Mouse (Mus musculus): ENCODE measurements at regions not wholly inside any gene's neighbourhood (a gene's known extent, or its start where the extent isn't known, plus 50 kb on each side); places are given as distances from the start of the nearest gene placed in this dataset.

DNA sequence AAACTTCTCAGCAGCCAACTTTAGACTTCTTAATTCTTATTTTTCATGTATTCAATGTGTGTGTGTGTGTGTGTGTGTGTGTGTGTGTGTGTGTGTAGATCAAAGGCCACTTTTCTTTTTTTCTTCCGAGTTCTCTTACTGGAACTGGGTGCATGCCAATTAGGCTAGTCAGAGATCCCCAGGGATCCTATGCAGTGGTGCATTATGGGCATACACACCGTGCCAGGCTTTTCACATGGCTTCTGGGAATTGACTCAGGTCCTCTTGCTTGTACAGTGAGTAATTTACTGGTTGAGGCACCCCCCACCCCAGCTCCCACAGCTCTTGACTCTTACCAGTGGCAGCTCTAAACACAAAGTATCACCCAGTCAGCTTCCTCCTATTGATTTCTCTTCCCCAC lies 189.3 kb upstream of the Tmtc4 start:
- no peak overlapping the region for H3K4me3 ChIP-seq (replicated peaks; ENCODE audit: low read length)
- no peaks in the 10 kb centered on the region for H3K9me3 ChIP-seq (replicated peaks; ENCODE audit: control insufficient read depth, low read length)
- no peaks in the 10 kb centered on the region for H3K36me3 ChIP-seq (ENCODE audit: control insufficient read depth, insufficient read depth, low read length)
- 53% methylated on average over 2 of the region's 2 CpGs for WGBS
- H3K9ac ChIP-seq (ENCODE audit: low read length) = no peak overlapping the region
- no peak for ATAC-seq (ENCODE audit: insufficient read depth, low FRiP score)
- H3K27ac ChIP-seq (ENCODE audit: low read length) = no peak overlapping the region
- H3K4me2 ChIP-seq (ENCODE audit: low read depth, low read length) = no peak overlapping the region
- H3K4me1 ChIP-seq (ENCODE audit: control insufficient read depth, insufficient read depth, low read length) = no peaks in the 10 kb centered on the region
- no peaks in the 10 kb centered on the region for H3K27me3 ChIP-seq (ENCODE audit: control insufficient read depth, insufficient read depth, low read length)

DNA sequence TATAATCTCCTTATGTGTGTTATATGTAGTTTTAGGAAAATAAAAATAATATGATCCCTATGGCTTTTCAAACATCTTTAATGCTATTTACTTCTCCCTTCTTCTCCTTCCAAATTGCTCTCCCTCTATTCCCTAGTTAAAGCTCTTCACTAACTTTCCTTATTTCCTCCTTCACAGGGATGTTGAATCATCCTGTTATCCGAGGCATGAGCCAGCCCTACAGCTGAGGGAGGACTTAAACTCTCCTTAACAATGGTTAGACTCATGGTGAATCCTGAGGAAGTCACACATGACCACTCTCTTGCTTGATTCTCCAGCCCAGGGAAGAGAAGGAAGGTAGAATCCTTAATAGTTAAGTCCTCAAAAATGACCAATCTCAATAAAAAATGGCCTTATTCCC lies 188.0 kb upstream of the Tmtc4 start:
- H3K36me3 ChIP-seq (ENCODE audit: control insufficient read depth, insufficient read depth, low read length) = no peaks in the 10 kb centered on the region
- no peak overlapping the region for H3K9ac ChIP-seq (ENCODE audit: low read length)
- ATAC-seq (ENCODE audit: insufficient read depth, low FRiP score) = no peak
- H3K27me3 ChIP-seq (ENCODE audit: control insufficient read depth, insufficient read depth, low read length) = no peaks in the 10 kb centered on the region
- H3K4me2 ChIP-seq (ENCODE audit: low read depth, low read length) = no peak overlapping the region
- no peaks in the 10 kb centered on the region for H3K4me1 ChIP-seq (ENCODE audit: control insufficient read depth, insufficient read depth, low read length)
- WGBS = 47% methylated on average over 1 of the region's 1 CpGs
- no peaks in the 10 kb centered on the region for H3K9me3 ChIP-seq (replicated peaks; ENCODE audit: control insufficient read depth, low read length)
- H3K27ac ChIP-seq (ENCODE audit: low read length) = no peak overlapping the region
- no peak overlapping the region for H3K4me3 ChIP-seq (replicated peaks; ENCODE audit: low read length)

DNA sequence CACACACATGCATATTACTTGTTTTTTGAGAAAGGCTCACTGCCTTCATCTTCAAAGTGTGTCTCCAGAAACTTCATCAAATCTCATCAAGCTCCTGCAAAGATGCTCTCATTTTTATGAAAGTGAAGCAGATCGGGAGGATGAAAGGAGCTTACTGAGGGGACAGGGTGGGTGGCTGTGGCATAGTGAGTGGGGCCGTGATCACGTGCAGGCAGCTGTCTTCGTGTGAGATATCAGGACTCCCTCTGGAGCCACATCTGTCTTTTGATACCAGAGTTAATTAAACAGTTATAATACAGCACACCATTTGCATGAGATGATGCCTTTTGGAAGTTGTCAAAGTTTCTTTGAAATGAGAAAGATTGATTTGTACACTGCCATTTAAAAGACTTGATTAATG lies 180.0 kb upstream of the Tmtc4 start:
- Histone ChIP-seq H3K27ac (ENCODE audit: low read length) (no peak overlapping the region), H3K4me1 (ENCODE audit: control insufficient read depth, insufficient read depth, low read length) (no peaks in the 10 kb centered on the region), H3K4me3 (replicated peaks; ENCODE audit: low read length) (no peak overlapping the region), H3K4me2 (ENCODE audit: low read depth, low read length) (no peak overlapping the region), H3K36me3 (ENCODE audit: control insufficient read depth, insufficient read depth, low read length) (no peaks in the 10 kb centered on the region), H3K9ac (ENCODE audit: low read length) (no peak overlapping the region), H3K27me3 (ENCODE audit: control insufficient read depth, insufficient read depth, low read length) (no peaks in the 10 kb centered on the region), H3K9me3 (replicated peaks; ENCODE audit: control insufficient read depth, low read length) (no peaks in the 10 kb centered on the region)
- WGBS = 70% methylated on average over 4 of the region's 4 CpGs
- no peak for ATAC-seq (ENCODE audit: insufficient read depth, low FRiP score)

DNA sequence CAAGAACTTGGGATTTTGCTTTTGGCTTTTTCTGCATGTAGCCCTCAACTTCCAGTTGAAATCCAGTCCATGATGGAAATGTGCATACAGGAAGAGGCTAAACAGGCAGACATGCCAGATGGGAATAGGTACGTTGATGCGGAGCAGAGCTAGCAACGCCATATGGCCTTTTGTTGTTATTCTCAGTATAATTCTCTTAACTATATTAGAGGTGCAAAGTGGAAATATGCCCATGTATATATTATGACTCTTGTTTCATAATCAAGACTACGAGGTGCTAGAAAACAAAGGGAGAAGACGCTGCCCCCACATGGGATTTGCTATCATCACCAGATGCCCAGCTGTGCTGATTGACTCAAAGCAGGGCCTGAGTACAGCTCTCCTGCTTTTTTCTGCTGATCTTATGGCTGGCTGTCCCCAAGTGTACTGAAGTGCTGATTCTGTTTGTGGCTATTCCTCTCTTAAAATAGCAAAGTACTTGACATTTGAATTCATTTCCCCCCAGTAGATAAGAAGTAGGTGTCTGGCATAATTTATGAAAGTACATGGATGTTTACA lies 159.7 kb upstream of the Tmtc4 start:
- no peak for ATAC-seq (ENCODE audit: insufficient read depth, low FRiP score)
- H3K27me3 ChIP-seq (ENCODE audit: control insufficient read depth, insufficient read depth, low read length) = no peaks in the 10 kb centered on the region
- no peaks in the 10 kb centered on the region for H3K4me1 ChIP-seq (ENCODE audit: control insufficient read depth, insufficient read depth, low read length)
- no peaks in the 10 kb centered on the region for H3K9me3 ChIP-seq (replicated peaks; ENCODE audit: control insufficient read depth, low read length)
- H3K36me3 ChIP-seq (ENCODE audit: control insufficient read depth, insufficient read depth, low read length) = no peaks in the 10 kb centered on the region
- no peak overlapping the region for H3K9ac ChIP-seq (ENCODE audit: low read length)
- no peak overlapping the region for H3K4me3 ChIP-seq (replicated peaks; ENCODE audit: low read length)
- 66% methylated on average over 5 of the region's 5 CpGs for WGBS
- H3K27ac ChIP-seq (ENCODE audit: low read length) = no peak overlapping the region
- no peak overlapping the region for H3K4me2 ChIP-seq (ENCODE audit: low read depth, low read length)

DNA sequence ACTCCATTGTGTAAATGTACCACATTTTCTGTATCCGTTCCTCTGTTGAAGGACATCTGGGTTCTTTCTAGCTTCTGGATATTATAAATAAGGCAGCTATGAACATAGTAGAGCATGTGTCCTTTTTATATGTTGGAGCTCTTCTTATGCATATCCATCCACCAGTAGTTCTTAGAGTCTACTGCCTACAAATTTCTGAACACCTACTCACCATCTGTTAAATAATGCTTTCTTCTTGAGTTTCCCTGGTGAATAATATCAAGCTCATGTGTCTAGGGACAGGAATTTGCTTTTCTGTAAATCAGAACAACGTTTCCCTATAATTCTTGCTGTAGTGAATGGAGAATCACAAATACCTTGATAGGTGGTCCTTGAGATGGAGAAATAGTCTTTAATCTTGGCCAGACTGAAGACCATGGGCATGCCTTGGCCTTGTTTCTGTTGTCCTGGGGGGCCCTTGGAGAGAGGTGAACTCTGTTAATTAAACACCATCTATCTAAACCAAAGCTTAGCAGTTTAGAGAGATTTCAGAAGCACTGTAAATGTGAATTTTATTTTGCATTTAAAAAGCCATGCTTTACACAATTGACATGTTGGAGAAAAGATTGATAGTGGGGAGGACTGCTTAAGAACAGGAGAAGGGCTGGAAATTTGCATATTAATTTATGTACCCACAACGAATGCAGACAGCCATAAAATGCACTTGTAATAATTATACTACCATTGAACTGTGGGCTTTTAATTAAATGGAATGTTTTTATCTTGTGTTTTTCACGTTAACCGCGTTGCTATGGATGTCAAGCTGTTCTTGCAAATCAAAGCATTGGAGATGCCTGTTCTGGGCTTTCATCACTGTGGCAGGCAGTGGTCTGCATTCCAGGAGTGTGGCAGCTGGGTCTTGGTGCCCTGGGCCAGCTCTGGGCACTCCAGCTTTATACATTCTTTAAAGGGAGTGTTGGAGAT lies 155.2 kb upstream of the Tmtc4 start:
- H3K9ac ChIP-seq (ENCODE audit: low read length) = no peak overlapping the region
- no peaks in the 10 kb centered on the region for H3K9me3 ChIP-seq (replicated peaks; ENCODE audit: control insufficient read depth, low read length)
- H3K4me2 ChIP-seq (ENCODE audit: low read depth, low read length) = no peak overlapping the region
- ATAC-seq (ENCODE audit: insufficient read depth, low FRiP score) = no peak
- no peaks in the 10 kb centered on the region for H3K4me1 ChIP-seq (ENCODE audit: control insufficient read depth, insufficient read depth, low read length)
- no peaks in the 10 kb centered on the region for H3K36me3 ChIP-seq (ENCODE audit: control insufficient read depth, insufficient read depth, low read length)
- WGBS = 71% methylated on average over 6 of the region's 6 CpGs
- H3K27ac ChIP-seq (ENCODE audit: low read length) = no peak overlapping the region
- H3K4me3 ChIP-seq (replicated peaks; ENCODE audit: low read length) = no peak overlapping the region
- H3K27me3 ChIP-seq (ENCODE audit: control insufficient read depth, insufficient read depth, low read length) = no peaks in the 10 kb centered on the region

DNA sequence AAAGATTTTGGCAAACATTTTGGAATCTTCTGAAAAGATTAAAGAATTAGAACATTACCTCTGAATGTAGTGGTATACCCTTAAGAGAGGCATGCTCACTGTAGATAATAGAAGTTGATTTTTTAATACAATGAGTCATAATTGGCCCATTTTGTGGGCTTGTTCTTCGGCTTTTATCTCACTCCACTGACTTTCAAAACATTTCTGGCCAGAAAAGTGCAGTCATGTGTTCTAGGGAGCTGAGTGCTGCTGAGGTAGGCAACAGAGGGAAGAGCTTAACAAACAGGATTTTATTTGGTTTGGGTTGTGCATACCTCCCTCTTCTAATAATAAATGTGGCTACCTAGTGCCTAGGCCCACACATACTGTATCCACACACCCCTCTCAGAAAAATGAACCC lies 150.1 kb upstream of the Tmtc4 start:
- H3K4me1 ChIP-seq (ENCODE audit: control insufficient read depth, insufficient read depth, low read length) = no peaks in the 10 kb centered on the region
- H3K36me3 ChIP-seq (ENCODE audit: control insufficient read depth, insufficient read depth, low read length) = no peaks in the 10 kb centered on the region
- no peak overlapping the region for H3K4me3 ChIP-seq (replicated peaks; ENCODE audit: low read length)
- H3K9me3 ChIP-seq (replicated peaks; ENCODE audit: control insufficient read depth, low read length) = no peaks in the 10 kb centered on the region
- no peak overlapping the region for H3K27ac ChIP-seq (ENCODE audit: low read length)
- H3K4me2 ChIP-seq (ENCODE audit: low read depth, low read length) = no peak overlapping the region
- no peak for ATAC-seq (ENCODE audit: insufficient read depth, low FRiP score)
- no peaks in the 10 kb centered on the region for H3K27me3 ChIP-seq (ENCODE audit: control insufficient read depth, insufficient read depth, low read length)
- no peak overlapping the region for H3K9ac ChIP-seq (ENCODE audit: low read length)
- WGBS = 45% methylated on average over 1 of the region's 1 CpGs

DNA sequence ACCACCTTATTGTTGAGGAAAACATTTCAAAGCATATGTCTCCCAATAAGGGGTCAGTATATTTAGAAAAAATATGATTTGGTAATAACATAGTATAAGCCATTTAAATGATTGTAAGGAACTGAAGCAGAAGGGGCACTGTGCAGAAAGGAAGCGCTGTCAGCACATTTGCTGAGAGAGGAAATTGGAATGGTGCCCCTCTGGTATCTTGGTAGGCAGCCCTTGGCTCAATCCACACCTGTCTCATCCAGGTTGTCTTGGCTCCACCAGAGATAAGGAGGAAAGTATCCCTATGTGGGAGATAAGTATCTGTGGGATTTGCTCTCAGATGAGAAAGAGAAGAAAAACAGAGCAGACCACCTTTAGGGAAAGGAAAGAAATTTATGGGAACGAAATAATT lies 136.5 kb upstream of the Tmtc4 start:
- Histone ChIP-seq H3K36me3 (ENCODE audit: control insufficient read depth, insufficient read depth, low read length) (no peaks in the 10 kb centered on the region), H3K9me3 (replicated peaks; ENCODE audit: control insufficient read depth, low read length) (no peaks in the 10 kb centered on the region), H3K4me3 (replicated peaks; ENCODE audit: low read length) (no peak overlapping the region), H3K4me1 (ENCODE audit: control insufficient read depth, insufficient read depth, low read length) (no peaks in the 10 kb centered on the region), H3K27me3 (ENCODE audit: control insufficient read depth, insufficient read depth, low read length) (no peaks in the 10 kb centered on the region), H3K4me2 (ENCODE audit: low read depth, low read length) (no peak overlapping the region), H3K27ac (ENCODE audit: low read length) (no peak overlapping the region), H3K9ac (ENCODE audit: low read length) (no peak overlapping the region)
- no peak for ATAC-seq (ENCODE audit: insufficient read depth, low FRiP score)
- WGBS = 83% methylated on average over 2 of the region's 2 CpGs

DNA sequence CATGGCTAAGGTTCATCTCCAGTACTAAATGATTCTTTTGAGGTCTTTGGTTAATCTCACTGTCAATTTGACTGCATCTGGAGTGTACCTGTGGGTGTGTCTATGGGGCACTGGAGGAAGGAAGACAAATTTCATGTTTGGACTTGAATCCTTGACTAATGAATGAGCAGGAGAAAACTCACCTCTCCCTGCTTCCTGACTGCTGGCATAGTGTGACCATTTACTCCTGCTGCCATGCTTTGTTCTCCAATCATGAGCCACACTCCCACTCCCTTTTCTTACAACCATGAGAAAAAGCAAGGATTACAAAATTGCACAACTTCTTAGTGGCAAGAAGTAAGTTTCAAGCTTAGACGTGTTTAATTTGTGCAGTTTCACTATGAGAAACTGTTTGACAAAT lies 132.5 kb upstream of the Tmtc4 start:
- no peaks in the 10 kb centered on the region for H3K36me3 ChIP-seq (ENCODE audit: control insufficient read depth, insufficient read depth, low read length)

DNA sequence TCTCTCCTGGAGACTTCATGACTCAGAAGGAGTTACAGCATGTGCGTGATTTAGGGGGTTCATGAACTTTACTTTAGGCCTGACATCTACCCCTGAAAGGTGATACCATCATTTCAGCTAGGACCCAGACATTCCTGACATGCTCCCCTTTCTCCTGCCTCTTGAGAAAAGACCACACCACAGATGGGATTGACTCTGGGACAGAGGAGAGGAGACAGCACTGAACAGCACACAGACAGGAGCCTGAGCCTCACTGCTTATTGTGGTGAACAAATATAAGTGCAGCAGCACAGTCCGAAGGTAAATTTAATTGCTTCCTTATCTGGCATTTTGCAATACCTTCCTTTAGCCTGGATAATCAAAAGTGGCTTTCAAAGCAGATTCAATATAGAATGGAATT lies 126.7 kb upstream of the Tmtc4 start:
- 56% methylated on average over 2 of the region's 2 CpGs for WGBS
- Histone ChIP-seq H3K9me3 (replicated peaks; ENCODE audit: control insufficient read depth, low read length) (no peaks in the 10 kb centered on the region), H3K4me1 (ENCODE audit: control insufficient read depth, insufficient read depth, low read length) (no peaks in the 10 kb centered on the region), H3K27me3 (ENCODE audit: control insufficient read depth, insufficient read depth, low read length) (no peaks in the 10 kb centered on the region), H3K9ac (ENCODE audit: low read length) (no peak overlapping the region), H3K27ac (ENCODE audit: low read length) (no peak overlapping the region), H3K4me3 (replicated peaks; ENCODE audit: low read length) (no peak overlapping the region), H3K36me3 (ENCODE audit: control insufficient read depth, insufficient read depth, low read length) (no peaks in the 10 kb centered on the region), H3K4me2 (ENCODE audit: low read depth, low read length) (no peak overlapping the region)
- ATAC-seq (ENCODE audit: insufficient read depth, low FRiP score) = no peak

More for the DNA sequence above, 132.5 kb upstream of the Tmtc4 start:
- no peak for ATAC-seq (ENCODE audit: insufficient read depth, low FRiP score)
- H3K9ac ChIP-seq (ENCODE audit: low read length) = no peak overlapping the region
- 49% methylated on average over 1 of the region's 1 CpGs for WGBS
- H3K4me2 ChIP-seq (ENCODE audit: low read depth, low read length) = no peak overlapping the region
- H3K4me3 ChIP-seq (replicated peaks; ENCODE audit: low read length) = no peak overlapping the region
- H3K27me3 ChIP-seq (ENCODE audit: control insufficient read depth, insufficient read depth, low read length) = no peaks in the 10 kb centered on the region
- no peak overlapping the region for H3K27ac ChIP-seq (ENCODE audit: low read length)
- H3K4me1 ChIP-seq (ENCODE audit: control insufficient read depth, insufficient read depth, low read length) = no peaks in the 10 kb centered on the region
- no peaks in the 10 kb centered on the region for H3K9me3 ChIP-seq (replicated peaks; ENCODE audit: control insufficient read depth, low read length)

All from stomach, embryonic 16.5 days (tissue).